Mouse (Mus musculus) ovary, adult 18-20 months (tissue): ENCODE results near the gene Sco1.
"Not testable (repeated sequence)": the region's sequence is repeated elsewhere in the genome, so short reads cannot be mapped to it uniquely, and the experiment has no call there.

Experiments
- DNase-seq: peaks from one replicate; pipeline ENCODE4 v3.0.0; 2022; ENCODE audit warnings: low spot score, mixed read lengths

The Sco1 gene

DNA sequence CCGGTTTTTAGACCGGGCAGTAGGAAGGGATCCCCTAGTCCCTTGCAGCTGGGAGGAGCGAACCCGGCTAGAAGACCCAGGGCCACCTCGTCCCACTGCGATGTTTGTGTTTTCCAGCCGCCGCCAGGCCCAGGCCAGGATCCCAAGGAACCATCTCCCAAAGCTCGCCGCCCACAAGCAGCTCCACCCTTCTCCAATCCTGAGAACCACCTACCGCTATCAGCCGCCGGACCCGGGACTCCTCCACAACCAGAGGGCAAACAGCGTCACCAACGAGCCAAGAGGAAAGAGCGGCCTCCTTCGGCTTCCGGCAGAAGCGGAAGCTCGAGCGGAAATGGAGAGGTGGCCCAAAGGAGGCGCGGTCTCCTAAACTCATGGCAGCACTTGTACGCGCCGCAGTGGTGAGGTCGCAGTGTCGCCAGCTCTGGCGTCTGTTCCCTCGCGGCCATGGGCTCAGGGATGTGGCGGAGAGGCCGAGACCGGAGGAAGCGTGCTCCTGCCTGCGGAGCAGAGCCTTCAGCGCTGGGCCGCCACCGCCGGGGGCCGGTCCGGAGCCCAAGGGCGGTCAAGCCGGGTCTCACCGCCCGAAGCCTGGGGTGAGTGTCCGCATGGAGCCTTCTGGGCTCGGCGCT is at the start of gene Sco1, which contains the start of gene Adprm:
Sco1 (plus strand) TSS at position 350 of the 632 bp plus-strand sequence.
Adprm (minus strand) TSS at position 274 of the 632 bp plus-strand sequence.
- peak; percentile 87 for DNase-seq

- DNase-seq = no peak
These were observed 49.6 kb upstream of the Sco1 start for GRCm38 (mm10) chr11:67002911-67003310.

GRCm38 (mm10) chr11:67007961-67008360 is 44.5 kb upstream of the Sco1 start:
- DNase-seq = no peak

DNA sequence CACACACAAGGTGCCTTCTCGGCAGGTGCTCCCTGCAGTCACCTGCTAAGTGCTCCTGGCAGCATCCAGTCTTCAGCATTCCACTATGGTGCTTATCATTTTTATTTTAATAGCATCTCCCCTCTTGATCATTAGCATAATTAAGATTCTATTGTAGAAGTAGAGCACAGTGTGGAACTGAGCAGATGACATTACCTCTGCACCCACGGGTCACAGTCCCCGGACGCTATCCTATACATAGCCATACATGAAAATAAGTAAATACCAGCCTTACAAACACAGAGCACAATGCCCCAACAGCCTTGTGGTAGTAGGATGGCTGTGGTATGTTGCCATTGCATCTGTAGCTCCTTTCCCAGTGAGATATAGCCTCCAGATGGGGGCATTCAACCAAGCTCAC is 43.9 kb upstream of the Sco1 start:
- no peak for DNase-seq

GRCm38 (mm10) chr11:67010430-67010829 is 42.0 kb upstream of the Sco1 start:
- DNase-seq = no peak

GRCm38 (mm10) chr11:67011635-67012034 is 40.8 kb upstream of the Sco1 start:
- DNase-seq = no peak

DNA sequence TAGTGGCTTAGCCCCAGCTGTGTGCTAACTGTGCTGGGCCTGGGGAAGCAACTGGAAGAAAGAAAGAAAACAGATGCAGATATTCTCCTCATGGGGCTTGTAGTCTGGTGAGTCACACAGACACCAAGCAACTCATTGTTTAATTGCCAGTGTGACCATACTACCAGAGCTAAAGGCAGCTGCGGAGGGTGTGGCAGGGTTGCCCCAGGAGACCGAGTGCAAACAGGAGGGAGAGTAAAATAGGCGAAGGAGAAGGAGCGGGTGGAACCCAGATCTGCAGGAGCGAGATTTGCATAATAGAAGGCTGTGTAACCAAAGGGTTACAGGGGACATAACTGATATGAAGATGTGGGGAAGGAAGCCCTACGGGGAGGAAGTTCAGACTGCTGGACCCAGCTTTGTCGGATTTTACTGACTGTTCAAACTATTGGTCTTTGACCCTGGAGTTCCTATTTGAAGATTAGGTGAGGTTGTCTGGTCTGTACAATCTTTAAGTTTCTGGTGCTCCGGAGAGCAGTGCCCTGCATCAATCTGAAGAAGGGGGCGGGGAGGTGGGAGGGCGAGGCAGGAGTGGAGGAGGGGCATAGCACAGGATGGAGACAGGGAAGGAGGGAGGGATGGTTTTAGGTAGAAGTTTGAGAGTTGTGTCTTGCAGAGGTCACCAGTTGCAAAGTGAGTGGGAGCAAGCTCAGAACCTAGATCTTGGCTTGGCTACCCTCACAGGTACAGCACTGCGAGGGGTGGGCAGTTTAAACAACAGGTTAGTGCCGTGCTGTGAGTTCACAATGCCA is 34.5 kb upstream of the Sco1 start:
- no peak for DNase-seq

DNA sequence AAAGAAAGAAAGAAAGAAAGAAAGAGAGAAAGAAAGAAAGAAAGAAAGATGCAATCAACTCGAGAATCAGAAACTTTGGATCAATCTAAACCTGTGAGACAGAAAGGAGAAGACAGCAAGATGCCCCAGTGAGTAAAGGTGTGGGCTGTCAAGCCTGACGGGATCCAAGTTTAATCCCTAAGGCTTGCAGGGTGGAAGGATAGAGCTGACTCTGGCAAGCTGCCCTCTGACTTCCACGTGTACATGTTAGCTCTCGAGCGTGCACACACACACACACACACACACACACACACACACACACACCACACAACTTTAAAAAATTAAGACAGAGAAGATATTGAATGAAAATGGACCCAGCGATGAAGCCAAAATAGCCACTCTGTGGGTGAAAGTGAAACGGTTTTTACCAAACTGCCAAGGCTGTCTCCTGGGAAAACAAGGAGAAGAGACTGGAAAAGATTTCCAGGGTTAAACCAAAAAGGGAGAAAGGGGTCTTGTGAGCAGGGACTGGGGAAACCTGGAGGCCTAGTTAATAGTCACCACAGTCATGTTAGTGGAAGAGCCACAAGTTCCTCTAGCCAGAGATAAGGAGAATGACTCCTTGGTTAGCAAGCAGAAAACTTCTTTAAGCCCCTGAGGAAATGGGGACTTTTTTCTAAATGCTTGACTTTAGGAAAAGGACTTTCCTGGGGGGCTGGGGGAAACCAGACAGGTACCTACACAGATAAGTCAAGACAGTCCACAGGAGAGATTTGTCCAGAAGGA is 32.6 kb upstream of the Sco1 start:
- DNase-seq = no peak

GRCm38 (mm10) chr11:67020948-67021347 is 31.5 kb upstream of the Sco1 start:
- peak; percentile 37 for DNase-seq

DNA sequence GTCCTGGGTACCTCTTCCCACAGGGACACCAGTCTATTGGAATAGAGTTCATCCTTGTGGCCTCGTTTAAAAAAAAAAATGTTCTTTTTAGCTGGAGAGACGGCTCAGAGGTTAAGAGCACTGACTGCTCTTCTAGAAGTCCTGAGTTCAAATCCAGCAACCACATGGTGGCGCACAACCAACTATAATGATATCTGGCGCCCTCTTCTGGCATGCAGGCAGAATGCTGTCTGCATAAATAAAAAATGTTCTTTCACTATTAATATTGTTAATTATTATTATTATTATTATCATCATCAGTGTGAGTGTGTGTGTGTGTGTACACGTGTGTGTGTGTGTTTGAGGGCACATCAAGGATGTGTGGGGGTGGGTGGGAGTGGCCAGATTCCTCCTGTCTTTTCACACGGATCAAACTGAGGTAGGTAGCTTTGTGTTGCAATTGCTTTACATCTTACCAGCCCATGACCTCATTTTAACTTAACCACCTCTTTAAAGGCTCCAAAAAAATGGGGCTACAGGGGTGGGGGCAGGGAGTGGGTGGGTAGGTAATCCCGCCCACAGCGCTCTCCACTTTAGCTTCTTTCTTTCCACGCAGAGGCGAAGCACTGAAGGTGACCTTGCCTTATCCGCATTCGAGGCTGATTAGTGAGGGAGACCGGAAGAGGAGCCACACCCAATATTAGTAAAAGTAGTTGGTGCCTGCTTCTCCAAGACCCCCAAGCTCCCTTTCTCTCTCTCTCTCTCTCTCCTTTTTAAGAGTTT is 29.9 kb upstream of the Sco1 start:
- no peak for DNase-seq

DNA sequence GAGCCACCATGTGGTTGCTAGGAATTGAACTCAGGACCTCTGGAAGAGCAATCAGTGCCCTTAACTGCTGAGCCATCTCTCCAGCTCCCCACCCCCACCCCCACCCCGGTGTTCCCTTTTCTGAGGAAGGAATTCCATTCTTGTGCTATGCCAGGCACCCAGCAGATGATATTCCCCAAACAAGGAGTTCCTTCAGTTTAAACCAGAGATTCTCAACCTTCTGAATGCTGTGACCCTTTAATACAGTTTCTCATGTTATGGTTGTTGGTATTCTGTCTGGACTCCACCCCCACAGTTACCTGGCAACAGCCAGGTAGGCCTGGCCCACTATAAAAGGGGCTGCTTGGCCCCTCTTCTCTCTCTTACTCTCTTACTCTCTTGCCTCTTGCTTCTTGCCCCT is 29.3 kb upstream of the Sco1 start:
- not testable (repeated sequence) for DNase-seq

DNA sequence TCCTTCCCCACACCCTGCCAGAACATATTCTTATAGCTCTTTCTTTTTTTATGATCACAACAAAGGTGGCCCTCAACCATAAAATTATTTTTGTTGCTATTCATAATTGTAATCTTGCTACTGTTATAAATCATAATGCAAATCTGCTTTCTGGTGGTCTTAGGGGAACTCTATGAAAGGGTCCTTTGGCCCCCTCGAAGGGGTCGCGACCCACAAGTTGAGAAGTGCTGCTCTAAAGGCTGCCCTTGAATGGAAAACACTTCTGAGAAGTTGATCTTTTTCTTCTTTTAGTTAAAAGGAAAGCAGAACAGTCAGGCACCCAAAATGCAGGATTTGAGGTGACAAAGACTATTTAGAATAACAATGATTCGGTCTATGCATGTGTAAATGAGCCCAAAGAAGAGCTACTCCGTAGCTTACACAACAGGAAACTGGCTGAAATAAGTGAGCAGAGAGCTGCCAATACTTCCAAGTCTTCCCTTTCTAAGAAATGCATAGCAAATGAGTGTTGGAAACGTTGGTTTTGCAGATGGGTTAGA is 28.6 kb upstream of the Sco1 start:
- DNase-seq = no peak

DNA sequence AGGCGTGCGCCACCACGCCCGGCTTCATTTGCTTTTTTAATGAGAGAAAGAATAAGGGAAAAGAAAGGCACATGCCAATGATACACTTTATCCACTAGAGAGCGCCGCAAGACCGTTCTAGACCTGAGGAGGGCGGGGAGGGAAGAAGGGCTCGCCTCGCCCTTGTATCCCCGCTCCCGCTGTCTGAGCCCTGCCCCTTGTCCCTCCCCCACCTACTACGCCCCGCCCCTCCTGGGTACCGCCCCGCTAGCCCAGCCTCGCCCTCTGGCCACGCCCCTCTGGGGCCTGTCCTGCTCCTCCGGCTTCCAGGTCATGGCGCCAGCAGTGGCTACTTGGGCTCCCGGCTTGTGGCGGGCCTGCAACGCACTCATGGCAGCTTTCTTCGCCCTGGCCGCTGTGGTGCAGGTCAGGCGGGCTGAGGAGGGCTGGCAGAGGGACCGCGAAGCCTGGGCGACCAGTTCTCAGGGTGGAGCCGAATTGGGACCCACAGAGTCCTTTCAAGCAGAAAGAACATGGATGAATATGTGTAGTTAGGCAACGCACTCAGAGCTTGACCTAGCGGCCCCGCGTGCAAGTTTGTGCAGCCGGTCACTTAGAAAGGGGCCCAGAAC is 27.5 kb upstream of the Sco1 start, which contains the start of gene Tmem220:
Tmem220 (plus strand) TSS at position 288 of the 611 bp plus-strand sequence.
- peak; percentile 93 for DNase-seq

- no peak for DNase-seq
These were observed 21.4 kb upstream of the Sco1 start for GRCm38 (mm10) chr11:67030904-67031602.

- no peak for DNase-seq
These were observed 20.9 kb upstream of the Sco1 start for GRCm38 (mm10) chr11:67031603-67031915.

GRCm38 (mm10) chr11:67034775-67035485 is 17.5 kb upstream of the Sco1 start:
- DNase-seq = no peak

GRCm38 (mm10) chr11:67036229-67036628 is 16.2 kb upstream of the Sco1 start:
- DNase-seq = no peak

GRCm38 (mm10) chr11:67036892-67037291 is 15.6 kb upstream of the Sco1 start:
- no peak for DNase-seq

GRCm38 (mm10) chr11:67039799-67040198 is 12.7 kb upstream of the Sco1 start:
- no peak for DNase-seq

- no peak for DNase-seq
These were observed 12.0 kb upstream of the Sco1 start for GRCm38 (mm10) chr11:67040483-67040882.
